Mouse (Mus musculus): ENCODE results near the gene Srpr.

- TF ChIP-seq POLR2A (IDR thresholded peaks at IDR 0.05; ENCODE audit: control insufficient read depth, extremely low read depth, insufficient read depth, low read length, poor library complexity) (no peak), CTCF (IDR thresholded peaks at IDR 0.05; ENCODE audit: borderline replicate concordance, control insufficient read depth, extremely low read depth, insufficient read depth, low read length, poor library complexity) (no peak)
Measured at GRCm38 (mm10) chr9:35289992-35290391, 90.0 kb downstream of the Srpr start.

Measured in thymus, adult 2 months (tissue).